Mouse (Mus musculus): ENCODE results near the gene Mb21d2. TPM values are rescaled to one million over a fixed set of nuclear protein-coding genes. Genes with fewer than 3 reads are reported as not detected.

Mb21d2 gene
- polyA plus RNA-seq, 1 experiment from 2014 or later, result 3.1 TPM

DNA sequence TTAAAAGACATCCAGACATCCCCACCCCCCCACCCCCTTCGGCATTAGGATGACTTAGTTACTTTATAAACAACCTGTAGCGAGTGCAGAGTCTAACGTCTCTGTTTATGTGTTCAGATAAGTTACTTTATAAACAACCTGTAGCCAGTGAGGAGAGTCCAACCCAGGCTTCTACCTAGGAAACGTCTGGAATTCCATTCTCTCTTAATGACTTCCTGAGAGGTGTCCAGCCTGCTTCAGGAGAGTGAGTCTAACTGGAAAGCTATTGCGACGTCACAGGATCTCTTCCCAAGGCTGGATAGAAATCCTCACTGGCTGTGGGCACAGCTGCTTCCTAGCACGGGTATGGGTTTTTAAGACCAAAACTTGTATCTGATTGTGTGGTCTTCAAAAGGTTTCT, 67.4 kb downstream of the Mb21d2 start:
- no peak for ATAC-seq
- Histone ChIP-seq H3K4me3 (ENCODE audit: low read depth, low read length) (no peak overlapping the region), H3K27me3 (ENCODE audit: insufficient read depth, low read length) (no peaks in the 10 kb centered on the region), H3K9me3 (ENCODE audit: low read length) (no peaks in the 10 kb centered on the region), H3K4me2 (ENCODE audit: low read depth, low read length) (no peak overlapping the region), H3K36me3 (replicated peaks; ENCODE audit: insufficient read depth, low read length) (no peaks in the 10 kb centered on the region), H3K27ac (ENCODE audit: low read depth) (no peak overlapping the region), H3K4me1 (ENCODE audit: insufficient read depth) (no peaks in the 10 kb centered on the region), H3K9ac (replicated peaks) (no peak overlapping the region)
- WGBS (ENCODE audit: insufficient replicate concordance), result 23% methylated on average over 7 of the region's 7 CpGs
- no peak for DNase-seq
- TF ChIP-seq EP300 (IDR thresholded peaks at IDR 0.05; ENCODE audit: low read depth) (no peak), CTCF (IDR thresholded peaks at IDR 0.05; ENCODE audit: low read depth) (no peak)

GRCm38 (mm10) chr16:28859678-28860077, 69.8 kb downstream of the Mb21d2 start:
- TF ChIP-seq CTCF (IDR thresholded peaks at IDR 0.05; ENCODE audit: low read depth) (no peak), EP300 (IDR thresholded peaks at IDR 0.05; ENCODE audit: low read depth) (no peak)
- DNase-seq (no peak), ATAC-seq (no peak)
- Histone ChIP-seq H3K9ac (replicated peaks) (no peak overlapping the region), H3K4me3 (ENCODE audit: low read depth, low read length) (no peak overlapping the region), H3K27ac (ENCODE audit: low read depth) (no peak overlapping the region), H3K9me3 (ENCODE audit: low read length) (no peaks in the 10 kb centered on the region), H3K27me3 (ENCODE audit: insufficient read depth, low read length) (no peaks in the 10 kb centered on the region), H3K36me3 (replicated peaks; ENCODE audit: insufficient read depth, low read length) (no peaks in the 10 kb centered on the region), H3K4me2 (ENCODE audit: low read depth, low read length) (no peak overlapping the region), H3K4me1 (ENCODE audit: insufficient read depth) (no peaks in the 10 kb centered on the region)
- 67% methylated on average over 7 of the region's 7 CpGs for WGBS (ENCODE audit: insufficient replicate concordance)

- Histone ChIP-seq H3K4me1 (ENCODE audit: insufficient read depth) (no peaks in the 10 kb centered on the region), H3K9me3 (ENCODE audit: low read length) (no peaks in the 10 kb centered on the region), H3K27me3 (ENCODE audit: insufficient read depth, low read length) (no peaks in the 10 kb centered on the region), H3K4me3 (ENCODE audit: low read depth, low read length) (no peak overlapping the region), H3K9ac (replicated peaks) (no peak overlapping the region), H3K36me3 (replicated peaks; ENCODE audit: insufficient read depth, low read length) (no peaks in the 10 kb centered on the region), H3K27ac (ENCODE audit: low read depth) (no peak overlapping the region), H3K4me2 (ENCODE audit: low read depth, low read length) (no peak overlapping the region)
- WGBS (ENCODE audit: insufficient replicate concordance), result 83% methylated on average over 7 of the region's 7 CpGs
- TF ChIP-seq CTCF (IDR thresholded peaks at IDR 0.05; ENCODE audit: low read depth) (no peak), EP300 (IDR thresholded peaks at IDR 0.05; ENCODE audit: low read depth) (no peak)
- no peak for ATAC-seq
- DNase-seq, result no peak
Measured at GRCm38 (mm10) chr16:28859009-28859288, 70.5 kb downstream of the Mb21d2 start.

GRCm38 (mm10) chr16:28858210-28859008, 71.1 kb downstream of the Mb21d2 start:
- ATAC-seq, result no peak
- H3K9ac ChIP-seq (replicated peaks), result no peak overlapping the region
- no peaks in the 10 kb centered on the region for H3K27me3 ChIP-seq (ENCODE audit: insufficient read depth, low read length)
- H3K36me3 ChIP-seq (replicated peaks; ENCODE audit: insufficient read depth, low read length), result no peaks in the 10 kb centered on the region; the same call in 1 of the 2 replicates
- H3K27ac ChIP-seq (ENCODE audit: low read depth), result no peak overlapping the region
- WGBS (ENCODE audit: insufficient replicate concordance), result 72% methylated on average over 18 of the region's 18 CpGs
- no peaks in the 10 kb centered on the region for H3K4me1 ChIP-seq (ENCODE audit: insufficient read depth)
- H3K4me2 ChIP-seq (ENCODE audit: low read depth, low read length), result no peak overlapping the region
- no peaks in the 10 kb centered on the region for H3K9me3 ChIP-seq (ENCODE audit: low read length)
- H3K4me3 ChIP-seq (ENCODE audit: low read depth, low read length), result no peak overlapping the region
- no peak for TF ChIP-seq CTCF (IDR thresholded peaks at IDR 0.05; ENCODE audit: low read depth)
- no peak for TF ChIP-seq EP300 (IDR thresholded peaks at IDR 0.05; ENCODE audit: low read depth)
- DNase-seq, result no peak

- Histone ChIP-seq H3K4me2 (ENCODE audit: low read depth, low read length) (no peak overlapping the region), H3K27ac (ENCODE audit: low read depth) (0 out of 2 replicates have a peak overlapping the region, but pooled peaks have one; percentile 7), H3K4me3 (ENCODE audit: low read depth, low read length) (no peak overlapping the region), H3K9me3 (ENCODE audit: low read length) (peaks cover 6% of the 10 kb centered on the region; the same call in 1 of the 2 replicates), H3K4me1 (ENCODE audit: insufficient read depth) (peaks cover 5% of the 10 kb centered on the region), H3K36me3 (replicated peaks; ENCODE audit: insufficient read depth, low read length) (no peaks in the 10 kb centered on the region; the same call in 1 of the 2 replicates), H3K27me3 (ENCODE audit: insufficient read depth, low read length) (no peaks in the 10 kb centered on the region), H3K9ac (replicated peaks) (no peak overlapping the region)
- DNase-seq (no peak), ATAC-seq (no peak)
- TF ChIP-seq EP300 (IDR thresholded peaks at IDR 0.05; ENCODE audit: low read depth), result no peak
- TF ChIP-seq CTCF (IDR thresholded peaks at IDR 0.05; ENCODE audit: low read depth), result no peak
- WGBS (ENCODE audit: insufficient replicate concordance), result 33% methylated on average over 11 of the region's 11 CpGs
Measured at GRCm38 (mm10) chr16:28851409-28851821, 78.1 kb downstream of the Mb21d2 start.

DNA sequence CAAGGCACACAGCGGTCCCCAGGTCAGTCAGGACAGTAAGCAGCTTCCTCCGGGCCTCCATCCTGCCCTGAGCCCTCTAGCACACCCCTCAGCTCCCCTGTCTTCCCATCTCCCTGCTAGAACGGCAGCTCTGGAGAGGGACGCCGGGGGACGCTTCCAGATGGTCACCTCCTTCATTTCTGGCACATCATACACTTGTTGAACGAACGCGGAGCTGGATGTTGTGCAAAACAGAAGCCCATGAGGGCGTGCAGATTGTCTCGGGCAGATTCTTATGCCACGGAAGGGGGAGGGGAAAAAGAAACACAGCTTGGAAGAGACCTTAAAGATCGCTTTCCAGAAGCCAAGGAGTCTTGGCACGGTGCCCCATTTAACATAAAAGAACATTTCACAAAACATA, 78.6 kb downstream of the Mb21d2 start:
- no peak for ATAC-seq
- H3K9ac ChIP-seq (replicated peaks), result no peak overlapping the region
- WGBS (ENCODE audit: insufficient replicate concordance), result 83% methylated on average over 14 of the region's 14 CpGs
- H3K27ac ChIP-seq (ENCODE audit: low read depth), result 0 out of 2 replicates have a peak overlapping the region, but pooled peaks have one; percentile 7
- H3K9me3 ChIP-seq (ENCODE audit: low read length), result peaks cover 6% of the 10 kb centered on the region; the same call in 1 of the 2 replicates
- DNase-seq, result no peak
- H3K4me2 ChIP-seq (ENCODE audit: low read depth, low read length), result 0 out of 2 replicates have a peak overlapping the region, but pooled peaks have one; percentile 3
- TF ChIP-seq EP300 (IDR thresholded peaks at IDR 0.05; ENCODE audit: low read depth) (no peak), CTCF (IDR thresholded peaks at IDR 0.05; ENCODE audit: low read depth) (no peak)
- peaks cover 5% of the 10 kb centered on the region for H3K4me1 ChIP-seq (ENCODE audit: insufficient read depth)
- H3K27me3 ChIP-seq (ENCODE audit: insufficient read depth, low read length), result no peaks in the 10 kb centered on the region
- H3K4me3 ChIP-seq (ENCODE audit: low read depth, low read length), result no peak overlapping the region
- no peaks in the 10 kb centered on the region; the same call in 1 of the 2 replicates for H3K36me3 ChIP-seq (replicated peaks; ENCODE audit: insufficient read depth, low read length)

Data from liver, postnatal 0 days (tissue).